Mouse (Mus musculus): Measurements from ENCODE around the gene Trim24.
"Not testable (repeated sequence)": the region's sequence is repeated elsewhere in the genome, so short reads cannot be mapped to it uniquely, and the experiment has no call there.

Gene Trim24

DNA sequence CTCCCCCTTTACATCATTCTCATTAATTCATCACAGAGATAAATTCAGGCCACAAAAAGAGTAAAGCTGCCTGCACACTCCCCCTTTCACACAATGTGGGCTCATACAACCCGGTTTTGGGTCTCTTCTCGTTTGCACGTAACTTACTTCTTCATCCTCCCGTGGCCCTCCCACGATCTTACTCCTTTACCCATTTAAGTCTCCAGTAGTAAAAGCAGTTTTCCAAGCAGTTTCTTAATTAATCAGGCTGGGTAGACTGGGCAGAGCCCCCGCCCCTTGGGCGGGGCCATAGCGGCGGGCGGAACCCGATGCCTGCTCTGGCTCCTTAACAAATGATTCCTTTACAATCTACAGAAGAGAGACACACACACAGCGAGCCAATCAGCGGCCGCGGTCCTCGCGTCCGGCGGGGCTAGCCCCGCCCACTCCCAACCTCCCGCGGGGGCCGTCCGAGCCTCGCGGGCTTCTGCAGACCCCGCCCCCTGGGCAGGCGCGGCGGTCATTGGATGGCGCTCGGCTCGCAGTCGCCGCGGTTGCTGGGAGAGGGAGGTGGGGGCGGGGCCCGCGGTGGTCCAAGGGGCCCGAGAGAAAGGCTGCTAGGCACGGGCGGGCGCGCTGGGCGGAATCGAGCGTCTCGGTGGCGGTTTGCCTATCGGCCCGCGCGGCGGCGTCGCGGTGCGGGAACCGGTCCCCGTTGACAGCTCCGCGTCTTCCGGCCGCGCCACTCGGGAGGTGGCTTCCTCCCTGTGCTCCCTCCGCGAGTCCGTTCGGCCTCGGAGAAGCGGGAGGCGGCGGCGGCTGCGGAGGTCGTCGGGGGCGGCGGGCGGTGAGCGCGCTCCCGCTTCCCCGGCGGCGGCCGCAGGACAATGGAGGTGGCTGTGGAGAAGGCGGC lies at the start of gene Trim24:
Trim24 (plus strand) TSS at position 567 of the 892 bp plus-strand sequence.
- peak; percentile 93 for DNase-seq (ENCODE audit: extremely low read depth, low read depth)

DNA sequence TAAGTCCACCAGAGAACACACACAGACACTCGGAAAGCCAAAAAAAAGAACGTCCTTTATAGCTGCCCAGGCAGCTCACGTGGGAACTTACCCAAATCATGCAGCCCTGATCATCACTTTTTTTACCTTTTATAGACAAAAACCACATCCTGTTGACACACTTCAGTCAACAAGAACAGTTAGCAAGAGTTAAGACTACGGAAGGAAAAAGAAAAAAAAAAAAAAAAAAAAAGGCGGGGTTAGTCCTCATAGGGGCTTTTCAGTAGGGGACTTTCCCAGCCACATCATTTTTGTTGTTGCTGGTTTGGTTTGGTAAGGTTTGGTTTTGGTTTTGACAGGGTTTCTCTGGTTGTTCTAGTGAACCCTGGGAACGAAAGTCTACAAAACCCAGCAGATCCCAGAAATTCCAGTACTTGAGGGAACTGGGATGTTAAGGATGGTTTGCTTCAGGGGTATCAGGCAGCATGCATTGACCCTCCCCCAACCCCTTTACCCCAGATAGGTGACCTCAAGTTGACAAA lies 49.0 kb upstream of the Trim24 start:
- no peak for DNase-seq (ENCODE audit: extremely low read depth, low read depth)

DNA sequence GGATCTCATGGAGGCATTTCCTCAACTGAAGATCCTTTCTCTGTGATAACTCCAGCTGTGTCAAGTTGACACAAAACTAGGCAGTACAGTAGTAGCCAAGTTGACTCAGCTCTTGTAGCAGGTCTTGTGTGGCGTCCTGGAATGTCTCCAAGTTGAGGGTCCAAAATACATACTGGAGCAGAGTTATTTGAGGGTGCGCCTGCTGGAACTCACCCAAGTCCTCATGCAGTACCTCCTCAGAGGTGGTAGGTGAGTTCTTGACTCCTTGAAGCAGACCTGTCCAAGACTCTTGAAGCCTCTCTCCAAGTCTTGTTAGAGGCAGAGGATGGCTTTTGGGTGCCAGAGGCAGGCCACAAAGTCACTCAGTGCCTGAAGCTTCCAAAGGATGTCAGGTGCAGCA lies 48.2 kb upstream of the Trim24 start:
- DNase-seq (ENCODE audit: extremely low read depth, low read depth), result no peak

DNA sequence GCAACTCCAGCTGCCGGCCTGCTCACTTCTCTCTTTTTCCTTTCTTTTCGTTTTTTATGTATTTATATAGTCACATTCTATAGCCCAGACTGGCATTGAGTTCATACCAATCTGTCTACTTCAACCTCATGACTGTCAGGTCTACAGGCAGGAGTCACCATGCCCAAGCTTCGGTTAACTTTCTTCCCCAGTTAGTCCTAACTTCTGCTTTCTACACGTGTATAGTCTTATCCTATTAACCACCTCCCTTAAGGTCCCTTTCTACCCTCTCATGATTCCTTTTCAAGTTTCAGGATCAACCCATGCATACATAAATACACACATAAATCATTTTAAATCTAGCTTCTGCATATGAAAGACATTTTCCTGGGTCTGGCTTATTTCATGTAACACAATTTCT lies 46.9 kb upstream of the Trim24 start:
- no peak for DNase-seq (ENCODE audit: extremely low read depth, low read depth)

DNA sequence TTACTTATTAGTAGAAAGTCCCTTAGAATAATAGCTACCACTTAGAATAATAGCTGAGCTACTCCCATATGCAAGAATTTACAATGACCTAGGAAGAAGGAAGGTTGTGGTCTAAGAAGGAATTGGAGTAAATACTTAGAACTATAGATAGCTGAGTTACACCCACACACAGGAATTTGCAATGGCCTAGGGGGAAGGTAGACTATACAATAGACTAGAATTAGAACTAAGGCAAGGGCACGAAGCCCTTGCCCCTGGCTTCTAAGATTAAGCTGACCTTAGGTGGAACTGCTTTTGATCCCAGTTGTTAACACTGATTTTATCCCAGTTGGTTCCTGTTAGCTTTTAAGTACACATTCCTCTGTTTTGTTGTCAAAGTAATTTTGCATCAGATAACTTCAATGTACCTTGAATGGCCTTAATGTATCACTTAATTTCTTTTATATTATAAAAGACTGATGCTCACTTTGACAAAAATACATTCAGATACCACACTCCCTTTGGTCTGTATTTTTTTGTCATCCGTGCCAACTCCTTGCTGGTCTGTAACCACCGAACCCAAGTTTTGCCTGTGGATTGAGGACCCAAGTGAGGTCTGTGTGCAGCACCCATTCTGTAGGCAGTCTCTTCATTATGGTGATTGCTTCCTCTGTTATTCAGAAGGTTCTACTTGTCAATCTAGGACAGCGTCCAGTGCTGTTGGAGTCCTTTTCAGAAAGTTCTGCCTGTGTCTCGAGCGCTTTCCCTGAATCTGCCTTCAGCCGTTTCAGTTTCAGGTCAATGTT lies 45.1 kb upstream of the Trim24 start:
- DNase-seq (ENCODE audit: extremely low read depth, low read depth), result not testable (repeated sequence)

DNA sequence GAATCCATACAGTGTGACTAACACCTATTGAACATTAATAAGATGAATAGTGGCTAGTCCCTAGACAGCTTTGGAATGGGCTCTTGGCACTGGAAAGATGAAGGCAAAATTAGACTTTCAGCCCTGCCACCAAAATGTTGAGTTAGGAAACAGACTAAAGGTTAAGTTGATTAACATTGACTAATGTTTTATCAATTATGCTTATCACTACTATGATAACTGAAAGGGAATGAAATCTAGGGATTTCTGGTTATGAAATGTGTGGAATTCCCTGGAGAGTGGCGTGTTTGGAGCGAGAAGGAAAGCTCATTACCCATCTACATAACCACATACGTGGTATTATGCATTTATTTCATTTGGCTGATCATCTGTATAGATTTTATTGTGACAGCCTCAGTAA lies 41.7 kb upstream of the Trim24 start:
- no peak for DNase-seq (ENCODE audit: extremely low read depth, low read depth)

DNA sequence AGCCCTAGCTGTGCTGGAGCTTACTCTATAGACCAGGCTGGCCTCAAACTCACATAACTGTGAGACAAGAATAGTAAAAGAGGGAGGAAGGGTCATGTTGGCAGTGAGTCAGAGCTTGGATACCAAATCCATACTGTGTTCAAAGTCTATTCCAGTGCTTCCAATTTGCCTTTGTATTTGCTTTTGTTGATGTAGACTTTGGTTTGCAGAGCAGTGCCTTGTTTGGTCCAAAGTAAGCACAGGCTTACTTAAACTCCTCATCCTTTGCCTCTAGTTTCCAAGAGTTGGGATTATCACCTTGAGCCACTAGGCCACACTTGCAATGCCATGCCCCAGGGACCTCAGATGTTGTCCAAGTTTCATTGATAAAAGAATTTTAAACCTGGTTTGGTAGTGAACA lies 41.0 kb upstream of the Trim24 start:
- no peak for DNase-seq (ENCODE audit: extremely low read depth, low read depth)

DNA sequence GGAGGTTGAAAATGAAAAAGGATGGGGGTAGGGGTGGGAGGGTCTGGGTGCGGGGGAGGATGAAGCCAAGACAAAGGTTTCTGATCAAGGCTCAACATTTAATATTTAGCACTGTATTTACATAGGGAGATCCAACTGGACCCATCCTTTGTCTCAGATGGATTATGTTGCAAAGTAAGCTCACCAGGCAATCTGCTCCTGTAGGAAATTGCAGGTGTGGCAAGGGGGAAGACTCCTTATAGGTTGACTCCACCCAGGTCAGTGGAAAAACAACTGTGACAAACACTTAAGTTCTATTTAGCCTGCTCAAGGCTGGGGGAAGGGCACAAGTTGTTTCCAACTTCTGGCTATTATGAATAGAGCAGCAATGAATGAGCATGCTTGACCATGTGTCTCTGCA lies 36.9 kb upstream of the Trim24 start:
- no peak for DNase-seq (ENCODE audit: extremely low read depth, low read depth)

DNA sequence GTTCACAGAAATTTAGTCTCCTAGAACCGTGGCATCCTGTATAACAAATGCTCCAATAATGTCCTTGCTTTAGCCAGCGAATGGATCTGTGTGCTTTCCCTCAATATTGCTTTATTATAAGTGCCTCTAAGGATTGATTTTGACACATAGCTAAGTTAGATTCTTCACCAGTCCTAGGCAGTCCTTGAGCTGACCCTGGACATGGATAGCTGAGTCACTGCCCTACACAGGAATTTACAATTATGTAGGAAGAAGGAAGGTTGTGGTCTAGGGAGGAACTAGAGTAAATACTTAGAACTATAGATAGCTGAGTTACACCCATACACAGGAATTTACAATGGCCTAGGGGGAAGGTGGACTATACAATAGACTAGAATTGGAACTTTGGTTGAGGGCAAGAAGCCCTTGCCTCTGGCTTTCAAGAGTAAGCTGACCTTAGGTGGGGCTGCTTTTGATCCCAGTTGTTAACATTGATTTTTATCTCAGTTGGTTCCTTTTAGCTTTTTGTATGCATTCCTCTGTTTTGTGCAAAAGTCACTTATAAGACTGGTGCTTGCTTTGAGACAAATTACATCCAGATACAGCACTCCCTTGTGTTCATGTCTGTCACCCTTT lies 33.6 kb upstream of the Trim24 start:
- not testable (repeated sequence) for DNase-seq (ENCODE audit: extremely low read depth, low read depth)

DNA sequence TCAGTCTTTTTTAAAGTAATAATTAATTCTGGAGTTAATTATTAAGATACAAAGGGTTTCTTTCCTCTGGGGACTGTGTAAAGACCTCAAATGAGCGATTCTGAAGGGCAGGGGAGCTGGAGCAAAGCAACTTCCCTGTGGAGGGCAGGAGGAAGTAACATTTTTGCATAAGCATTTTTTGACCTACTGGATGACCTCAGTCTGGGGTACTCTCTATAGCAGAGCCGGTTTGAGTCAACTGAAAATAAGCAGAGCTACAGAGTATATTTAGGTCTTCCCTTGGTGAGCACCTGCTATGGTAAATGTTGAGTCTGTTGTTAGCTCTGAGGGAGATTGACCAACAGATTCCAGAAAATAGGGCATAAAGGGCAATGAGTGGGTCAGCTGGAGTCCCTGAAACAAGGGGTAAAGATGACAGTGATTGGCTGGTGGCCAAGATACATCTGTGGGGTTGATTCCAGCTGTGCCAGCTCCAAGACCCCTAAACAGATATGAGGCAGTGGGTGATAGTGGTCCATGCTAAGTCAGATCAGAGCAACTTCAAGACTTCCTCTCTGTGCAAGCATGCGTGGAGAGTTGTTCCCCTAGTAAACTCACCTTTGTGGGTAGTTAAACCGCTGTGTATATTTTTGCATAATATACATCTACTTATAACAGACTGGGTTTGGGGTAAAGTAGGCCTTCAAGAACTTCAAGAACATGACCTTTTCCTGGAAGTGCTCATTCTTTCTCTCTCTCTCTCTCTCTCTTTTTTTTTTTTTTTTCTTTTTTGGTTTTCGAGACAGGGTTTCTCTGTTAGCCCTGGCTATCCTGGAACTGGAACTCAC lies 27.6 kb upstream of the Trim24 start:
- DNase-seq (ENCODE audit: extremely low read depth, low read depth), result no peak

DNA sequence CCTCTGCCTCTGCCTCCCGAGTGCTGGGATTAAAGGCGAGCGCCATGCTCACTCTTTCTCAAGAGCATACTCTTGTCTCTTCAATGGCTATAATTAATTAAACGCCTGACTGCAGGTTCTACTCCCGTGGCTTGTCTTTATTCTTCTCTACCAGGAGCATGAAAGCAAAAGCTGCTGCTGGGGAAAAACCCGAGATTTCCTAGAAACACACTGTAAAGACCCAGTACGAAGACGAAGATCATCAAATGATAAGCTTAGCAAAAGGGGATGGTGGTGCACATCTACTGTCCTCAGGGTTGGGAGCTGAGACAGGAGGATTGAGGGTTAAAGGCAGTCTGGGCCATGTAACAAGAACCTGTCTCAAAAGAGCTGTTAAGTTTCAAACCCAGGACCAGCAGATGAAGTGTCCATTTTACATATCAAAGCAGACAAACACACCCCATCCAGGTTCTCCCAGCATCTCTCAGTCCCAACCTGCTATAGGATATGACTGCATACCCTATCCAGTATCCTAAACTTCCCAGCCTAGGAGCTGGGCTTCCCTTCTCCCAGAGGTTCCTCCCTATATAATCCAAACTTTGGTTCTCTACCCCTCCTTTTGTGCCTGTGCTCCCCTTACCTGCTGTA lies 26.9 kb upstream of the Trim24 start:
- DNase-seq (ENCODE audit: extremely low read depth, low read depth), result no peak

DNA sequence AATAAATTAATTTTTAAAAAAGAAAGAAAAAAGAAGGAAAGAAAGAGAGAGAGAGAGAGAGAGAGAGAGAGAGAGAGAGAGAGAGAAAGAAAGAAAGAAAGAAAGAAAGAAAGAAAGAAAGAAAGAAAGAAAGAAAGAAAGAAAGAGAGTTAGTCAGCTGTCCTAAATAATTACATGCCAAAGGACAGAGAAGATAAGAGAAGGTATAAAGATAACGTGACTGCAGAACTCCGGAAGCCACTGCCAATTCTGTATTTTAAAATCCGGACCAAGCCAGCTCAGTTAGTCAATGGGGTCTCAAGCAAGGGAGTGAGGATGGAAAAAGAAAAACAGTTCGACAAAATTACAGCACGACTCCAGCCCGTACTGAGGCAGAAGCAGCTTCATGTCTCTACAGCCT lies 25.7 kb upstream of the Trim24 start:
- DNase-seq (ENCODE audit: extremely low read depth, low read depth), result not testable (repeated sequence)

DNA sequence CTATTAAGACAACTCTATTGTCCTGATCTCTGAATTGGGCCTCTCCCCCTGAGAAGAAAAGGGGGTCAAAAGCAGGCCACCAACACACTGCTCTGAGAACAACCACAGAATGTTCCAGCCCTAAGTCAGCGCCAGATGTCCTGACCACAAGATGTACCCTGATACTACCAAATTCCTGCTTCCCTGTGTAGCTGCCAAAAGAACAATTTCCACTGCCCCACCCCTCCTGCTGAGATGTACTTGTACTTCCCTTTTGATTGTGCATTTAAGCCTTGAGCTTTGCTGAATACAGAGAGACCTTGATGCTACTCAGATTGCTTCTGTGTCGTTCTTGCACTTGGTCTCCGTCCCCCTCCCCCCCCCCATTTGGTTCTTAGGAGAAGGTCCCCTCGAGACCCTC lies 23.1 kb upstream of the Trim24 start:
- not testable (repeated sequence) for DNase-seq (ENCODE audit: extremely low read depth, low read depth)

DNA sequence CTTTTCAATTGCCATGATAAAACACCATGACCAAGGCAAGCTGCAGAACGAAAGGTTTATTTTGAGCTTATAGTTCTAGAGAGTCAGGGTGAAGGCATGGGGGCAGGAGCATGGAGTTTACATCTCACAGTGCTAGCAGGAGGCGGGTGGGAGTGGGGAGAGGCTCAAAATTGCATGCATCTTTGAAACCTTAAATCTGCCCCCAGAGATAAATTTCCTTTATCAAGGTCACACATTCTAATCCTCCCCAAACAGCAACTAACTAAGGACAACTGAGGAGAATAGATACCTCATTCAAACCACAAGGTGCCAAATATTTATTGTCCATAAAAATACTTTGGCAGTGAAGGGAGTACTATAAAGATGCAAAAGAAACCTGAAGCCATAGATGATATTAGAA lies 19.3 kb upstream of the Trim24 start:
- no peak for DNase-seq (ENCODE audit: extremely low read depth, low read depth)

DNA sequence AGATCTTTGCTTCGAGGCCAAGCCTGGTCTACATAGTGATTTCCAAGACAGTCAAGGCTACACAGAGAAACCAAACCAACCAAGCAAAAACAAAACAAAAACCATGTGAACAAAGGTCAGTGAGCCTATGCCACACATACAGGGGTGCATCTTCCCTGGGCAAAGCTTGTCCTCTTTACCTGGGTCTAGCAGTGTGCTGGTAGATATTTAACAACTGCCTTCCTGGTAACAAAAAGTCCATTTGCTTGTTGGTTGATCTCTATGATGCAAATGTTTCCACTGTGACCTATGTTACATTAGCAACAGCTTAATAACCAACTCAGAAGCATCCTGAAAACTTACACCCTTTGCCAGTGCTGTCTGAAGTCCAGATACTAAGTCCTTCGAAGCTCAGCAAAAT lies 17.3 kb upstream of the Trim24 start:
- no peak for DNase-seq (ENCODE audit: extremely low read depth, low read depth)

DNA sequence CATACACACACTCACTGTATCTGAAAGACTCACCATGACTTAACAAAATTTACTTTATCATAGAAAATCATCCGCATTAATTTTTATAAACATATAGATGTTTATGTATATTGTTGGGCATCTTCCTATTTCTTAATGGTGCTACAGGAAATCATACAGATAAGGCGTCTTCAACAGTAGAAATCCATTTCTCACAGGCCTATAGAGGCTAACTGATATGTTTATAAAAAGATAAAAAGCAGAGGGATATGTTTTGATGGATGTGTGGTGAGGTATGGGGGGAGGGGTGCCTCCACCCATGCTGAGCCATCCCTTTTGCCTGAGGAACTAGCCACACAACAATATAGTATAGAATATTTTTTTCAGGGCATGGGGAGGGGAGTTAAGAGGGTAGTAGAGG lies 15.2 kb upstream of the Trim24 start:
- DNase-seq (ENCODE audit: extremely low read depth, low read depth), result no peak

DNA sequence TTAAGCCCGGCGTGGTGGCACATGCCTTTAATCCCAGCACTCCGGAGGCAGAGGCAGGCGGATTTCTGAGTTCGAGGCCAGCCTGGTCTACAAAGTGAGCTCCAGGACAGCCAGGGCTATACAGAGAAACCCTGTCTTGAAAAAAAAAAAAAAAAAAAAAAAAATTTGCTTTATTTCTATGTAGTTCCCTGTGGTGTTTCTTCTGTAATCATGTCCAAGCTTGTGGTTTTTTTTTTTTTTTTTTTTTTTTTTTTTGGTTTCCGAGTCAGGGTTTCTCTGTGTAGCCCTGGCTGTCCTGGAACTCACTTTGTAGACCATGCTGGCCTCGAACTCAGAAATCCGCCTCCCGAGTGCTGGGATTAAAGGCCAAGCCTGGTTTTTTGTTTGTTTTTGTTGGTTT lies 14.3 kb upstream of the Trim24 start:
- not testable (repeated sequence) for DNase-seq (ENCODE audit: extremely low read depth, low read depth)

DNA sequence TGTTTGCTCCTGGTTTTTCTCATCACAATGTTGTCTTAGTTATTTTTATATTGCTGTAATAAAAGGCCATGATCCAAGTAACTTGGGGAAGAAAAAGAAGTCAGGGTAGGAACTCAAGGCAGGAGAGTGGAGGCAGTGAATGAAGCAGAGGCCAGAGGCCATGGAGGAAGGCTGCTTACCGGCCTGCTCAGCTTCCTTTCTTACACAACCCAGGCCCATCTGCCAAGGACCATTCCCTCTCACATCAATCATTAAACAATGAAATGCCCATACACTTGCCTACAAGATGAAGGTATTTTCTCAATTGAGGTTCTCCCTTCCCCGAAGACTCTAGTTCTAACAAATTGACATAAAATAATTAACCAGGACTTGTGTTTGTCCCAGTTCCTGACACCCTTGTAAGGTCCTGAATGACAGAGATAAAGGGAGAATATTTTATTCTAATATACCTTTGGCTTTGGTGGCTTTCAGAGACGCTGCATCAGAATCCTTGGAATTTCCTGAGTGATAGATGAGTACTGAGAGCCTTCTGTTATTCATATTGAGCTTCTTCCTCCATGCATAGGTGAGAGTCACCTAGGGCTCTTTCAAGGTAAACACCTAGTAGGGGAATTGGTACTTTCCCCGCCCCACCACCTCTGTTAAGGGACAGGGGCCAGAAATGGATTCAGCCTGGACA lies 13.3 kb upstream of the Trim24 start:
- DNase-seq (ENCODE audit: extremely low read depth, low read depth), result no peak

DNA sequence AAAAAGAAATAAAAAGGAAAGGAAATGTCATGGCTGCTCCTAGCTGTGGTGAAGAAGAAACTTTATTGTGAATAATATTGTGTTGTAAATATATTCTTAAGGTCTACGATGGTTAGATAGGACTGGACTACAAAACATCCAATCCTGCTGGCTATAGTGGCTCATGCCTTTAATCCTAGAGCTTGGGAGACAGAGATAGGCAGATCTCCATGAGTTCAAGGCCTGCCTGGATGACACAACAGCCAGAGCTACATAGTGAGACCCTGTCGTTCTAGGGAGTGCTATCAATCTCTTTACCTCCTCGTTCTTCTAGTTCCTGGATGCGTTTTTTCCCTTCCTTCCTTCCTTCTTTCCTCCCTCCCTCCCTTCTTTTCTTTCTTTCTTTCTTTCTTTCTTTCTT lies 12.5 kb upstream of the Trim24 start:
- DNase-seq (ENCODE audit: extremely low read depth, low read depth), result no peak

DNA sequence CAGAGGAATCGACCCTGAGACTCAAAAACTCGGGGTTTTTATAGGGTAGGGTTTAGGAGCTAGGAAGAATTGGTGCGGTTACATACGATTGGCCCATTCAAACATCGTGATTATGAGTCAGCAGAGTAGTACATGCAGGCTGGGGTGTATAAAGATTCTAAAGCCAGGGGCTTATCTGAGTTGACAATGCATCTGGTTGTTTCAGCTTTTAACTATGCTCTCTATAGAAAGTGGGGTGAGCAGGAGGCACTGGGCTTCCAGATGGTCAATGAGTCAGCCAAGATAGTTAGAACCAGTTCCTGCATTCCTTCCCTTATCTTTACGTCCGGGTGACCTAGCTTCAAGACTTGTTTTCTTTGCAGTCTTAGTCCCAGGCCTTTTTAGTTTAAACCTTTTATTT lies 7.7 kb upstream of the Trim24 start:
- peak; percentile 82 for DNase-seq (ENCODE audit: extremely low read depth, low read depth)
